Mouse (Mus musculus) megakaryocyte, embryonic 14.5 days (primary cell): Measurements from ENCODE around the gene Prdx5. TPM values are rescaled to one million over a fixed set of nuclear protein-coding genes. Genes with fewer than 3 reads are reported as not detected.

ENCODE experiments used
- H3K27me3 ChIP-seq: replicated peaks from 2 replicates; pipeline ENCODE3; 2012; ENCODE audit warnings: inconsistent platforms
- H3K36me3 ChIP-seq: replicated peaks from 2 replicates; pipeline ENCODE3; 2012; ENCODE audit warnings: low read length, inconsistent platforms, mixed read lengths
- H3K4me1 ChIP-seq: 2 replicates; pipeline ENCODE4 v1.6.1; 2012; ENCODE audit warnings: inconsistent platforms
- H3K4me3 ChIP-seq: replicated peaks from 2 replicates; pipeline ENCODE3; 2012; ENCODE audit warnings: moderate library complexity, mild to moderate bottlenecking, inconsistent platforms
- H3K9me3 ChIP-seq: 2 replicates; pipeline ENCODE4 v1.6.1; 2012; ENCODE audit warnings: inconsistent platforms
- FLI1 ChIP-seq: IDR thresholded peaks from 2 replicates; pipeline ENCODE4 v1.6.1; 2012; ENCODE audit warnings: low read length, inconsistent platforms, mixed read lengths
- GATA1 ChIP-seq: IDR thresholded peaks from 3 replicates; pipeline ENCODE4 v1.6.1; 2012; ENCODE audit warnings: mixed read lengths, low read length, inconsistent platforms, borderline replicate concordance
- polyA plus RNA-seq: library from polyadenylated mRNA; stranded (reverse); fragments of >175 nt; gene quantifications from 2 replicates; pipeline ENCODE4 v1.2.3, GENCODE M21; 2012; ENCODE audit warnings: low replicate concordance; ENCODE audit not compliant: insufficient read depth

Prdx5 gene
- polyA plus RNA-seq, 1 experiment, result 955 TPM

DNA sequence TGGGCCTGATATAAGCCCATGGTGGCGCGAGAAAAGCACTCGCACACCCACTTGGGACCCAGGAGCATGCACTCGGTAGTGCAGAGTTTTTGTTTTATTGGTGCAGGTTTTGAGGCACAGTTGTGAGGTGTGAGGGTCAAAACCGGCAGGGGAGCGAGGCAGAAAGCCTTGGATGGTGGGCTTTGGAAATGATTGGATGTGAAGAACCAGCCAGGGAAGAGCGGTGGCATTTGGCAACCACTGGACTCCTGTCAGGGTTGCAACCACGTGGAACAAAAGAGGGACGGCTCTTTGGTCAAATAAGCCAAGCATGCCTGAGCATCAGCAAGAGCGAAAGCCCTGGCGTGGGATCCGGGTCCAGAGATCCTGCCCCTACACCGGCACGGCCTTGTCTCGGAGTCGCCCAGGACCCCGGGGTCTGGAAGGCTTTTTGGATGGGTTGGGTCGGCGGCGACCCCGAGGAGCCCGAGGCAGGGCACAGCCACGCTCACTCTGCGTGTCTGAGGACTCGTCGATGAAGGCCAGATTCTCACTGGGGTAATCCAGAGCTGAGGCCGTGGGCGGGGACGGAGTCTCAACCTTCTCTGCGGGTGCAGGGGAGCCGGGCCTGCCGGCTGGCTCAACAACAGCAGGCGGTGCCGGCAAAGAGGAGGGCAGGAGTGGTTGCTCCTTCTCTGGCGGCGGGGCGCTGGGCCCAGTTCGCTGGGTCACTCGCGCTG, 15.9 kb upstream of the Prdx5 start:
- Histone ChIP-seq H3K9me3 (peaks cover 7% of the 10 kb centered on the region), H3K27me3 (peaks cover 51% of the 10 kb centered on the region), H3K4me3 (peak overlapping the region; percentile 90), H3K4me1 (peaks cover 69% of the 10 kb centered on the region), H3K36me3 (no peaks in the 10 kb centered on the region)
- TF ChIP-seq GATA1 (no peak), FLI1 (no peak)

GRCm38 (mm10) chr19:6925307-6925573, 15.3 kb upstream of the Prdx5 start, which contains the start of gene Catsperz:
Gene Catsperz, minus strand, starts transcription at chr19:6925380.
- peaks cover 2% of the 10 kb centered on the region for H3K36me3 ChIP-seq
- H3K4me1 ChIP-seq, result peaks cover 72% of the 10 kb centered on the region
- H3K27me3 ChIP-seq, result peaks cover 48% of the 10 kb centered on the region
- peaks cover 7% of the 10 kb centered on the region for H3K9me3 ChIP-seq
- peak within 1 kb of the TSS; percentile 90 for H3K4me3 ChIP-seq
- TF ChIP-seq GATA1 (no peak), FLI1 (no peak)

- H3K4me3 ChIP-seq, result peak overlapping the region; percentile 90
- peaks cover 8% of the 10 kb centered on the region for H3K36me3 ChIP-seq
- peaks cover 44% of the 10 kb centered on the region for H3K27me3 ChIP-seq
- H3K4me1 ChIP-seq, result peaks cover 78% of the 10 kb centered on the region
- H3K9me3 ChIP-seq, result peaks cover 7% of the 10 kb centered on the region
- no peak for TF ChIP-seq FLI1
- no peak for TF ChIP-seq GATA1
Measured at GRCm38 (mm10) chr19:6924461-6925306, 14.8 kb upstream of the Prdx5 start.

GRCm38 (mm10) chr19:6922901-6923735, 13.2 kb upstream of the Prdx5 start:
- Histone ChIP-seq H3K27me3 (peaks cover 36% of the 10 kb centered on the region), H3K4me1 (peaks cover 92% of the 10 kb centered on the region), H3K4me3 (peak overlapping the region; percentile 96)

GRCm38 (mm10) chr19:6921647-6922567, 12.0 kb upstream of the Prdx5 start, which contains the start of gene Esrra:
Gene Esrra, minus strand, starts transcription at chr19:6921813.
- H3K9me3 ChIP-seq, result peaks cover 7% of the 10 kb centered on the region
- peaks cover 31% of the 10 kb centered on the region for H3K36me3 ChIP-seq
- H3K27me3 ChIP-seq, result peaks cover 24% of the 10 kb centered on the region
- H3K4me1 ChIP-seq, result peaks cover 85% of the 10 kb centered on the region
- peak within 1 kb of the TSS; percentile 96 for H3K4me3 ChIP-seq
- TF ChIP-seq FLI1 (no peak), GATA1 (no peak)

More at GRCm38 (mm10) chr19:6922901-6923735, 13.2 kb upstream of the Prdx5 start:
- H3K9me3 ChIP-seq, result peaks cover 7% of the 10 kb centered on the region
- no peak for TF ChIP-seq GATA1
- TF ChIP-seq FLI1, result no peak
- peaks cover 23% of the 10 kb centered on the region for H3K36me3 ChIP-seq

- TF ChIP-seq FLI1, result no peak
- no peak for TF ChIP-seq GATA1
- Histone ChIP-seq H3K4me3 (peak overlapping the region; percentile 96), H3K36me3 (peaks cover 40% of the 10 kb centered on the region), H3K27me3 (peaks cover 15% of the 10 kb centered on the region), H3K9me3 (peaks cover 3% of the 10 kb centered on the region), H3K4me1 (peaks cover 85% of the 10 kb centered on the region)
Measured at GRCm38 (mm10) chr19:6920741-6921636, 11.1 kb upstream of the Prdx5 start.

DNA sequence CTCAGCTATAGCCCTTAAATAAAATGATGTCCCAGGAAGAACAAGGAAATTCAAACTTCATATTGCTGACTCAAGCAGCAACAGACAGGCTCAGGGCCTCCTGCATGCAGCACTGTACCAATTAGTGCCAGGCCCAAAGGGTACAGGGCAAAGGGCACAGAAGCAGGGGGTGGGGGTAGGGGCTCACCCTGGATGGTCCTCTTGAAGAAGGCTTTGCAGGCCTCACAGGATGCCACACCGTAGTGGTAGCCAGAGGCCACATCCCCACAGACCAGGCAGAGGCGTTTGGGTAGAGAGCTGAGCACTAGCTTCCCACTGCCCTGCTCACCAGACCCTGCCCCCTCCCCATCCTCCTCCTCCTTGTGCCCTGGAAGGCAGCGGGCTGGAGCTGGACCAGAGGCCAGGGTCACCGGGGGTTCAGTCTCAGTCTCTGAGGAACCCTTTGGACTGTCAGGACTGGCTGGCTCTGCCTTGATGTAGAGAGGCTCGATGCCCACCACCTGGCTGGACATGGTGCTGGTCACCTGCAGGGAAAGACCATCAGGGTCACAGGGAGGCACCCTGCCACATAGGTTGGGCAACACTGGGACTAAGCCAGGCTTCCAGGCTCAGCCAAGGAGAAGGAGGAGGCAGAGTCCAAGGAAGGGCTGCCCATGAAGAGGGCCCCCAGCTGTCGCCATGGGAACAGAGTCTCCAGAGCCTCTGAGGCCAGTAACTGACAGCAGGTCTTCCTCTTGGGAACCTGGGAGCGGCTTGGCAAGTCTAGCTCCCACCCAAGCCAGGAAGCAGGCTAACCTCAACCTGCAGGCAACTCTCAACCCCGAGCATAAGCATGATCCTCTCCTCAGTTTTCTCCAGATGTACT, 10.2 kb upstream of the Prdx5 start:
- peaks cover 85% of the 10 kb centered on the region for H3K4me1 ChIP-seq
- peaks cover 6% of the 10 kb centered on the region for H3K27me3 ChIP-seq
- peaks cover 49% of the 10 kb centered on the region for H3K36me3 ChIP-seq
- peak overlapping the region; percentile 96 for H3K4me3 ChIP-seq
- no peaks in the 10 kb centered on the region for H3K9me3 ChIP-seq
- TF ChIP-seq FLI1 (no peak), GATA1 (no peak)
